Mouse (Mus musculus): ENCODE measurements around the gene Trim21.
A peak's percentile ranks its signal among the peaks of the same experiment; 100 is the strongest.

The Trim21 gene

DNA sequence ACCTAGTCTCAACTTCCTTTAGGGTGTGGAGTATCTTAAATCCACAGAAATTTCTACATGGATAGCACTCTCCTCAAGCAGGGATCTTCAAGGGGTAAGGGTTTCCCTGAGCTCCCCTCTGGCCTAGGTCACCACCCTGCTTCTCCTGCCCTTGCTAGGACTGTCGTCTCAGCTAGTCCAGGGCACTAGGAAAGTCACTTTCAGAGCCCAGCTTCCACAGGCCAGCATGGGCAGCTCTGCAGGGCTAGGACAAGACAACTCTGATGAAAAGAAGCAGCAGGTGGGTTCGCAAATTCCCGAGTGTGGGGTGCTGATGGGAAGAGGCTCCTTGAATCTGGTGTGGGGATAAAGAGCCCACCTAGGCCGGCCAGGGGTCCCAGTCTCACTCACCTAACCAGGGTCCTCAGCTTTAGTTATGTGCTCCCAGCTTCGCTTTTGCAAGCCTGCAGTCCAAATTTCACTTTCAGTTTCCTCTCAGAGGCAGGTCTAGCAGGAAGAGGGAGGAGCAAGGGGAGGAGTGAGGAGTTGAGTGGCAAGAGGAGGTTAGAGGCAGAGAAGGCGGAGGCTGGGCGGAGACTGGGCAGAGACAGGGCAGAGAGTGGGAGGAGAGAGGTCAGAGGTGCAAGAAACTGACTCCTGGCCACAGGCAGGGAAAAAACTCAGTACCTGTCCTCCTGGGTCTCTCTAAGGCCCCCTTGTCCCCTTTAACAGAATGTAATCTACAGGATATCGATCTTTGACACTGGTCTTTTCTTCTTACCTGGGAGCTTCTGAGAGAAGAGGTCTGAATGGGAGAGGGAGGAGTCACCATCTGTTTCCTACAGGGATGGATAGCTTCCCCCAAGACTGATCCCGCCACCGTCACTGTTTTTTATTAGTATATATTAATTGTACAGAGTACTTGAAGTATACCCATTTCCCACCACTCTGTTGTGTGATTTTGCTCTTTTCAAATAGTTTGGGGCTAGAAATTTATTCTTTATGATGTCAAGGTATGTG is at the start of gene Trim21:
Trim21 (minus strand) TSS at position 488 of the 999 bp plus-strand sequence.
- peak; percentile 96 for DNase-seq (ENCODE audit: low spot score)

DNA sequence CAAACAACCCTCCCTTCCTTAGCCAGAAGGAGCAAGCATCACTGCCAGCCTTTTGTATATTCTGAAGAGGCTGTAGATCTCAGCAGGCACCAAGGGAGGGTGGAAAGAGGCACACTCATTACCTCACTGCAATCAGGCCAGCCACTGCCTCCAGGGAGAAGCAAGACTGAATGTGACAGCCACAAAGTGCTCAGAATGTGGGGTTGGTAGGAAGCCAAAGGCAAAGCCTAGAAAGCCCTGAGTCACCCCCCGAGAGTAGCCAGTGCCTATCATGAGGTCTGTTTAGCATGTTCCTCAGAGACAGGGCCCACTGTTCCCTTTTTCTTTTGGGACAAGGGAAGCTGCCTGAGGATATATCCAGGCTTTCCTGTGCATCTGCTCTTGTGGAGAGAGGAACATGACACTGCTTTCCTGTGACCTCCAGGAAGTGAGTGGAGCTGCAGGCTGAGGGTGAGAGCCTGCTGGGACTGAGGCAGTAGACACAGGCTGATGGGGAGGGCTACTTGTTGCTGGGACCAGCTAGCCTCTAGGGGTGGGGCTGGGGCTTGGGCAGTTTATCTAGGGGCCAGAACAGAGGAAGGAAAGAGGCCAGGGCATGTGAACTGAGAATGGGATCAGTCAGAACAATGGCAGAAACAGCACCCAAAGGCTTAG is 32.2 kb upstream of the Trim21 start, which contains the start of gene Olfr552:
Olfr552 (plus strand) TSS at position 393 of the 654 bp plus-strand sequence.
- no peak for DNase-seq (ENCODE audit: low spot score)

DNA sequence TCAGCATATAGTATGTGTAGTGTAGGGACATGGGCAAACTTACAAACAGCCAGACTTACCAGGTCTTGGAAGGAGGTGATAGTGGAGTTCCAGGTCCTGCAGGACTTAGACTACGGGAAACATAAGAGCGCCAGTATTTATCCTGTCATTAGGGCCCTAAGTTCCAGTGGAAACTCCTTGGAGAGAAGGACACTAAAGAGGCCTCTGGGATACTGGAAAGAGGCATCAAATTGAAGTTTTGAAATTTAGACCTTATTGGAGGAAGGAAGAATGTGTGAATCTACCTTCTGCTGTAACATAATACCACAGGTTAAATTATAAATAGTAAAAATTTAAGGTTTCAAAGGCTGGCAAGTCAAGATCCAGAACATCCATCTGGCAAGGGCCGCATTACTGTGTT is 26.5 kb upstream of the Trim21 start, which contains the start of gene Olfr551:
Olfr551 (minus strand) TSS at position 101 of the 400 bp plus-strand sequence.
- DNase-seq (ENCODE audit: low spot score), result no peak

DNA sequence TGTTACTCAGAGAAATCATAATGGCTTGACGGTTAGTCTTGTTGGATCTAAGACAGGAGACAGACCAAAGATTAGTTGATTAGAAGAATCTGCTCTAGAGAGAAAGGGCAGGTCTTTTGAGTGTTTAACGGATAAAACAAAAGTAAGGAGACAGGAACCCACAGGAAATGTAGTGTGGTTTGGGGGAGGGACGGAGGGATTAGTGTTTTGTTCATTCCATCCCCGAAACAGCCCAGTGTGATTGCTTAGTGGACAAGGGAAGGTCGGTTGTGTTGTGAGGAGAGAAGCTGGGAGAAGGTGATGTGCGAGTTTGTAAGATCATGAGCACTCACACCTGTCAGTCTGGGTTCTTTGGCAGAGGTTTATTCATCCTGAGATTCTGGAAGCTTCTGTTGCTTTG is 10.7 kb upstream of the Trim21 start:
- DNase-seq (ENCODE audit: low spot score), result no peak

DNA sequence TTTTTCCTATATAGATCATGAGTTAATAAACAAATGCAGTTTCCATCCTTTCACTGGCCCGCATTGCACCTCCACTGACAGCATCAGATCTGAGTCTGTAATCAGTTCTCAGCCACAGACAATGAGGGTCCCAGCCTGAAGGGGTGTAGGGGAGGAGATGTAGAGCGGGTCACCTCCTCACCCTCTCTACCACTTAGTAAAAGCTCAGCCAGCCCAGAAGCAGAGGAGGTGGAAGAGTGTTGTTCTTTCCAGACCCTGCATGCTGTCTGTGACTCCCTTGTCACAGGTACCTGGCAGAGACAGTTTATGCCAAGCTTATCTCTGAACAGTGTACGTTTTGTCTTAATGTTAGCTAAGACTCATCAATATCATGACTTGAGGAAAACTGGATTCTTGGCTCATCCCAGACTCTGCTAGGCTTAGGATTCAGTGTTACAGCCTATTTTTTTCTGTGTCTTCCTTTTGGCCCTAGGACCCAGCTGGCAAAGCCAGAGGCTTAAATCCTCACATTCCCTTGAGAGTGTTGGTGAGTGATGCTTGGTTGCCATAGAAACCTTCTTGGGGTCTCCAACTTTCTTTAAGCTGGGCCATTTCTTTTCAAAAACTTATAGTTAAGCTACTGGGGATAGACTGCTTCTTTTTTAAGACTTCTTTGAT is 8.0 kb upstream of the Trim21 start:
- DNase-seq (ENCODE audit: low spot score), result no peak

DNA sequence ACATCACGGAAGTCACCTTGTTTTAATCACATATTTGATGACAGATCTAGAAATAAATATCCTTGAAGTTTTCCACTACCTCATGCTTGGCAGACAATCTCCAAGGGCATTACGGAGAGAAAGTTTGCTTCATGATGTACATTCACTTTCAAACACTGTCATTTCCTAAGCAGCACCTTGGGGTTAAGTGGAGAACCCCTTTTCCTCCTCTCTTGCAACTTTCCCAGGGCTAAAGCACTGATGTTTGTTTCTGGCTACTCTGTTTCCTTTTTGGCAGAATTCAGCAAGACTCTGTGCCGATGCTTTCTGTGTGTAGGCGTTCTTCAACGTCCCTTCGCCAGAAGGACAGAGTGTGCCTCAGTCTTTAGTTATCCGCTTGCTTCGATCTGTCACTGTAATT is 5.9 kb upstream of the Trim21 start, which contains the start of gene Olfr550:
Olfr550 (plus strand) TSS at position 301 of the 400 bp plus-strand sequence.
- no peak for DNase-seq (ENCODE audit: low spot score)

DNA sequence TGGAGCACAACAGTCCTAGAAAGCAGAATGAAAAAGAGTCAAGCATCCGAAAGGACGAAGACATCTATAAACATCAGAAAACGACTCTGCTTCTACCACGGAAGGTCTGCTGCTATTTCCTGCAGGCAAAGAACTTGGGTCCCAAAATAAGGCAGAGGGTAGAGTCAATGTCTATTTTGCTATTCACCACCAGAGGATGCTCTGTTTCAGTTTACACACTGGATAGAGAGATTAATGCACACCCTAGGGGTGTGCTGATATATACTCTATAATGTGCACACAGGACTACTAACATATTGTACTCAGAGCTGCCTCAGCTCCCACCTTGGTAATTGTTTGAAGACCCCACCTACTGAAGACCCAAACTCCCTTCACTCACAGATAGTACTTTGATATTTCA is 933 bp upstream of the Trim21 start:
- DNase-seq (ENCODE audit: low spot score), result no peak

DNA sequence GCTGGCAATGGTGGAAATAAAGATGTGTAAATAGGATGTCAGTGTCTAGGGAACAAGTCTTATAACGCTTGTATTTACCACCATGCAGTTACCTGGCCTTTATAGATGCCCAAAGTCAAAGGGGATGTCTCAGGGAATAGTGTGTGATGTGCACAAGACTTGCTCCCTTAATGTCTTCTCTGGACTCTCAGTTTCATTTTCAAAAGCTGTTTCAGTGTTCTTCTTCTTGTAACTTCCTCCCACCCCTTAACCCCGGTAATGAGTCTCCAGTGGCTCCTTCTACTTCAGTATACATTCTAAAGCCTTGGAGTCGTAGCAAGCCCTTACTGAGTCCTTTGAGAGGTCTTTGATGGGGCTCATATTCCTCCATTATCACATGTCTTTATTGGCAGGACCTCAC is 12.0 kb downstream of the Trim21 start:
- no peak for DNase-seq (ENCODE audit: low spot score)

DNA sequence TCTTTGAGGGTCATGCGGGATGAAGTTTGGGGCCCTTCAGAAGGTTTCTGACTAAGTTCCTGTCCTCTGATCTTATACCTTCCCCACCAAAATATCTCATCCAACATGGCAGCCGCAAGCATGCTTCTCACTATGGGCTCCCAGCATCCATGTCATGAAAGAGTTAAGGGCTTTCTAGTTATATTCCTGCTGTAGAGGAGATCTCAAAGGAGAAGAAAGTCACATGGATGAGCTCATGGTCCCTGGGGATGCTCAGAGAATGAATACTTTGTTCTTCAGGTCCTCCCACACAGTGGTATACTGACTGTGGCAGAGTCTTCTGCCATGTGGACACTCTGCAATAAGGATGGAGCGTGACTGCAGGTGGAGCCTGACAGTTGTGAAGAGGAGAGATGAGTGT is 15.7 kb downstream of the Trim21 start, which contains the start of gene Olfr549:
Olfr549 (plus strand) TSS at position 301 of the 400 bp plus-strand sequence.
- DNase-seq (ENCODE audit: low spot score), result no peak

DNA sequence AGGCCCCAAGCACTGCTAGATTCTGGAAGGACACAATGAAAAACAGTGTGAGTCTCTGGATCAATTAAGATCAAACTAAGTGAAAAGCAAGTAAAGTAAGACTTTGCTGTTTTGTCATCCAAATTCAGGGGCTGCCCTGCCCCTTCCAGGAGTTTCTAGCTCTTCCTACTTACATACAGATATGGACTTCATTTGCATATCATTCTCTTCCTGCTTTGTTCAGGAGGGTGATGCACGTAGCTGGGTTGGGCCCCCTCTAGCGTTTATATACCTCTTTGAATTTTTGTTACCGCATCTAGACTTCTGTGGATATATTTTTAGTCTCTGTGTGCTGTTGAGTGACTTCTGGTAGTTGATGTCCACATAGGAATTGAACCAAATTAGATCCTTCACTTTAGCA is 24.0 kb downstream of the Trim21 start:
- no peak for DNase-seq (ENCODE audit: low spot score)

DNA sequence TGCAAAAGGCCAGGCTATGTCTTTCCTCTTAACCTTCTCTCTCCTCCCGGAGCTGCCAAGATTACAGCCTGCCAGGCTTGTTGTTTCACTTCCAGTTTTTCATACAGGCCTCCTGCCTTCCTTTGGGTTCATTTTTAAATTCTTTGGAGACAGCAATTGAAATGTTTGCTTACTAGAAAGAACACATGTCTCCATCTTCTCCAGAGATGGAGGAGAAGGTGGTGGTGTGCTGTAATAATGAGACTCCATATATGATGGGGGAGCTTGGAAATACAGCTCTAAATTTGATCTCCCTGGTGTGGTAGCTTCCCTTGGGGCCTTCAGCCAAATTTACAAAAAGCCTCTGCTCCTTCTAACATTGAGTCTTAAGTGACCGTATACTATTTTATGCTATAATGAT is 24.7 kb downstream of the Trim21 start, which contains the start of gene Olfr548-ps1:
Olfr548-ps1 (plus strand) TSS at position 301 of the 400 bp plus-strand sequence.
- no peak for DNase-seq (ENCODE audit: low spot score)

DNA sequence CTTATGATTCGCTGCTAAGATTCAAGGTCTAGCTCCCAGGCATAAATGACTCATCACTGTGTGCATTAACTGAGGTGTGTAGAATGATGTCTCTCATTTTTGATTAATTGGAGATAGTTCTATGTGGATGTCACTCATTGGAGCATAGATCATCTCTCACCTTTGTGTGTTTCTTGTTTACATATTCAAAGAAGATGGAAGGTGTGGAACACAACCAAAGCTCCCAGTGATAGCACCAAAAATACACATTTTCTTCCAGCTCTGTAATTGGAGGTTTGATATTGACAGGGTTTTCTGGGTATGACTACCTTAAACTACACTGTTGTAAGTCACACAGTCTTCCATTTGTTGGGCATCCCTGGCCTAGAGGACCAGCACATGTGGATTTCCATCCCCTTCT is 30.8 kb downstream of the Trim21 start, which contains the start of gene Olfr547:
Olfr547 (plus strand) TSS at position 301 of the 400 bp plus-strand sequence.
- no peak for DNase-seq (ENCODE audit: low spot score)

DNA sequence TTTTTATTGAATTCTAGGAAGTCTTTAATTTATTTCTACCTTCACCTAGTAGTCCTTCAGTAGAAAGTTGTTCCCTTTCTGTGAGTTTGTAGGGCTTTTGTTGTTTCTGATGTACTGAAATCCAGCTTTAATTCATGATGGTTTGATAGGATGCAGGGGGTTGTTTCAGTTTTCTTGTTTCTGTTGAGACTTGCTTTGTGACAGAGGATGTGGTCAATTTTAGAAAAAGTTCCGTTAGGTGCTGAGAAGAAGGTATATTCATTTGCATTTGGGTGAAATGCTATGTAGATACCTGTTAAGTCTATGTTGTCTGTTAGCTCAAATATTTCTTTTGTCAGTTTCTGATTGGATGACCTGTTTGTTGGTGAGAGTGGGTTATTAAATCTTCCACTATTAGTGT is 36.2 kb downstream of the Trim21 start:
- DNase-seq (ENCODE audit: low spot score), result no peak

DNA sequence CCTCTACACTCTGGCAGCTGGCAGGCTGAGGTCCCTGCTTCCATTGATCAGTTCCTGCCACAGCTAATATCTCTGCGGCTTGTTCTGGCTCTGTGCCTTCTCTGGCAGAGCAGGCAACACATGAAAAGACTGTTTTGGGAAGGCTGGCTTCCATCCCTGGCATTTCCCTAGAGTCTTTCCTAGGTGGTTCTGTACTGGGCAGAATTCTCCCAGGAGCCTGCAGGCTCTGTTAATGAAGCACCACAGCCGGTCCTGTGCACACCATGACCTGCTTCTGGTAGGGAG is 48.3 kb downstream of the Trim21 start:
- no peak for DNase-seq (ENCODE audit: low spot score)

DNA sequence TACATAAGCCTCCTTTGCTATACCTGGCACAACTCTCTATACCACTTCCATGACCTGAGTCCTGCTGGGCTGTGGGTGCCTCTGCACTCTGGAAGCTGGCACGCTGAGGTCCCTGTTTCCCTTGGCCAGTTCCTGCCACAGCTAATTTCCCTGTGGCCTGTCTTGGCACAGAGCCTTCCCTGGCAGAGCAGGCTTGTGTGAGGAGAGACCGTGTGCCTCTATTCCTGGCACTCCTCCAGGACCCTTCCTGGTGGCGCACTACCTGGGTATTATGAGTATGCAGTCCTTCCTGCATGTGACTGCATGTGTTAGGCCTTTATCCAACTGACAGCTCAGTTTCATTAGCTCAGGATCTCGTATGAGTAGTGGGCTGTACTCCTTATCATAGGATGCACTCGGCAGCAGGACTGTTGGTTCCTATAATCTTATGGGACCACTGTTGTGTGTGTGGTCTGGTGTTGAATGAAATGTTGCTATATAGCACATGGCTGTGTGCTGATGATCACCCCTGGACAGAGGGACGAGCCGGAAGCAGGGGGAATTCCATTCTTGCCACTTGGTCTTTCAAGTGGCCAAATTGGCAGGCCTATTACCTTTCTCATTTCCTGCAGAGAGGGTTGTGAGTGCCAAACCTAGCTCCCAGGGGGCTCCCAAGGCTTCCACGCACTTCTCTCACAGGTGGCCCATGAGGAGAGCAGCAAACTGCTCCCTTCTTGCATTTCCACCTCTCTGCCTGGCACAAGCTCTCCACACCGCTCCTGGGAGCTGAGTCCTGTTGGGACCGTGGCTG is 48.8 kb downstream of the Trim21 start:
- DNase-seq (ENCODE audit: low spot score), result peak; percentile 2

DNA sequence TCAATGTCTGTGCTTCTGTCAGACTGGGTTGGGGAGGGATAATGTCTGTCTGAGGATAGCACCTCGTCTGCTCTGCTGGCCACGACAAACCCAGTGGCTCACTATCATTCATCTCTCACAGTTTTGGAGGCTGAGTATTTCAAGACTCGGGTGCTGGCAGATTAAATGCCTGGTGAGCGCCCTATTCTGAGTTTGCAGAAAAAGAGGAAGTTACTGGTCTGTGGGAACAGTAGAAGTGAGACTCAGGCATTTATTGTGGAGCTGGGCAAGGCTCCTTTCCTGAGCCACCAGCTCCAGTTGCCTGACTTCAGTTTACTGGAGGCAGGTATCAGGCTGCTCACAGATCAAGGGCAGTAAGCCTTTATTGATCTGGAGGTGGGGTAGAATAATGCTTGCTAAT is 51.1 kb downstream of the Trim21 start:
- no peak for DNase-seq (ENCODE audit: low spot score)

DNA sequence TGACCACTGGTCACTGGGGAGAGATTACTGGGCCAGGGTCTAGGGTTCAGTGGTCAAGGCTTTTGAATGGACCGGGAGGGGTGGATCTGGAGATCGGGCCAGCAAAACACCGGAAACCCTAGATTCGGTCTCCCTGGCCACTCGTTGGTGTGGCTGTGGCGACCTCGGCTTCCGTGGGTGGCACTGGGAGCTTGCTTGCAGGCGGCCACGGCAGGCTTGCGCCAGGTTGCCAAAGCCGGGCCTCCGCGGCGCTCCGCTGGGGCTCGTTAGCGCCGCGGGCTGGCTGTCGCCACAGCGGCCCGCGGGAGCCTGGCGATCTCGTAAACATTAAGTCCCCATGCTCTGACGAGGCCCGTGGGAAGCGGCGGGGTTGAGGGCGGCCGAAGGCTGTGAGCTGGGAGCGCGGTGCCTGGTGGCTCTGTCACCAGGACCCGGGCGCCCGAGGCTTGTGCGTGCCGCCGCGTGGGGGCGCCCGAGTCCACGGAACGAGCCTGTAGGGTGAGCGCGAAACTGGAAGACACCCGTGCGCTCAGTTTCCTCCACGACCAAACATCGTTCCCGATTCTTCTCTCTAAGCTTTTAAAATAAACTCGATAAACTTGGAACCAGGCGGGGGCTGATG is 52.4 kb downstream of the Trim21 start:
- peak; percentile 81 for DNase-seq (ENCODE audit: low spot score)

DNA sequence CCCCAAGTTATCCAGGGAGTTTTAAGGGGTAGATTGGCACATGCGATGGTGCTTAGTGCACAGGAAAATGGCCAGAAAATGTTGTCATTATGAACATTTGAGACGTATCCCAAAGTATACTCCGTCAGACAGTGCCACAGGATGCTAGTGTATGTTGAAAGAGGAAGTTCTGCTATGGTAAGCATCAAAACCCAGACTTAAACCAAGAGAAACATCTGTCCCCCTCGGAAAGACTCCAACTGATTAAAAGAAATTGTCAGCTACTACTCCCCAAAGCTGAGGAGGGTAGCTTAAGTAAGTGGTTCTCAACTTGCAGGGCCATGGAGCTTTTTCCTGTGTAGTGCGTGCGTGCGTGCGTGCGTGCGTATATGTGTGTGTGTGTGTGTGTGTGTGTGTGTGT is 53.4 kb downstream of the Trim21 start:
- no peak for DNase-seq (ENCODE audit: low spot score)

DNA sequence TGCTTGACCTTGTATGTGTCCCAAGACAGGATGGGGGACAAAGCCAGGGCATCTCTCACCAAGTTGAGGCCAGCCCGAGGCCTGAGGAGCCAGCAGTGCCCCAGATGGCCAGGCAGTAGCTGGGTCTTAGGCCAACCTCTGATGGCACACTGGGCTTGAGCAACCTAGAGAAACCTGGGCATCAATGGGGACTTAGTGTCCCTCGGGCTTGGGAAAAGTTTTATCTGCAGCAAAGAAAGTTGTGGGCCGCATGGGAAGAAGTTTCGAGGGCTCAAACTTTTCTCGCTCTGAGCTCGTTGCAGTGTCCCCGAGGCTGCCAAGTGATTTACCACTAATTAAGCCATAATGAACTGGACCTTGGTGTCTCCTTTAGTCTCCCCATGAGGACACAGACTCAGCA is 55.6 kb downstream of the Trim21 start:
- no peak for DNase-seq (ENCODE audit: low spot score)

DNA sequence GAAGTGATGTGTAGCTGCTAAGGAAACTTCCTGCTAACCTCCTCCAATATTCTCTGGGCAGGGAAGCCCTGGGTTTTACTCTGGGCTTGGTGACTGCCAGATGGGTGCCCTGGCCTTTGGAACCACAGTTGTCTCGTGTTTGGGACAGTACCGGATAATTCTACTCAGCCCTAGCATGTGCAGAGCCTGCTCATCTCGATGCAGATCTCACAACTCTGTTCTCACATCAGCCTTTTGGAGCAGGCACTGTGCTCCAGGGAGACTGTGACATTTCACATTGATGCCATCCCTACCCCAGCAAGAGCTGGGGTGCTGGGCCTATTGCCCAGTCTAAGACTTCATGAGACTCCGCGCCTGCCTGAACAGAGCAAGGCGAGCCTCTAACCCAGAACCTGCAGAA is 56.6 kb downstream of the Trim21 start:
- DNase-seq (ENCODE audit: low spot score), result no peak

DNA sequence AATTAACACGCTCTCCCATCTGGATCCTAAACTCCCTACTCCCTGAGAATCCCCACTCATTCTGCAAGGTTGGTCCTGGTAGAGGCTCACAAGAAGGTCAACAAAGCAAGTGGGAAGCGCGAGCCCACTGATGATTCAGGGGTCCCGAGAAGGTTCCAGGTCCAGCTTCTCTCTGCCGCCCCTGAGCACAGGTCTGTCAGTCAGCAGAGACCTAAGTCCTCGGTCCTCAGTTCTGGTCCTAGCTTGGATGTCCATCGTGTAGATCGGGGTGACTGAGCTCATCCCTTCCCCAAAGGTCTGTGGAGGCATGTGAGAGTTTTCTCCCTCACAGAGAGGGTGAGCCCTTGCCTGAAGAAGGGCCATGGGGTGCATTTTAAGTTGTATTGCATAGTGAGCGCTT is 57.2 kb downstream of the Trim21 start:
- no peak for DNase-seq (ENCODE audit: low spot score)

All from lung, postnatal 25 days (tissue).